Mouse (Mus musculus): Measurements from ENCODE around the gene Ccnb1ip1. TPM values are rescaled to one million over a fixed set of nuclear protein-coding genes. Genes with fewer than 3 reads are reported as not detected.
A peak's percentile ranks its signal among the peaks of the same experiment; 100 is the strongest.

Gene Ccnb1ip1
- not detected in 2 replicates for polyA plus RNA-seq (2015; fragmentation: Nextera tagmentation; extraction: Ambion mirVana)

GRCm38 (mm10) chr14:50807487-50808072, at the start of gene Ccnb1ip1, which contains the start of gene Parp2:
TSS of gene Ccnb1ip1 (minus strand) at chr14:50807732.
TSS of gene Parp2 (plus strand) at chr14:50807841.
- Histone ChIP-seq H3K36me3 (replicated peaks; ENCODE audit: insufficient read depth, low read length) (peaks cover 20% of the 10 kb centered on the region), H3K27me3 (ENCODE audit: insufficient read depth, low read length) (no peaks in the 10 kb centered on the region), H3K4me1 (ENCODE audit: insufficient read depth) (peaks cover 7% of the 10 kb centered on the region; the same call in 1 of the 2 replicates), H3K9me3 (ENCODE audit: low read length) (no peaks in the 10 kb centered on the region), H3K27ac (ENCODE audit: low read depth) (peak within 1 kb of the TSS; percentile 96), H3K4me3 (ENCODE audit: low read depth, low read length) (peak within 1 kb of the TSS; percentile 76), H3K9ac (replicated peaks) (peak within 1 kb of the TSS; percentile 83), H3K4me2 (ENCODE audit: low read depth, low read length) (peak within 1 kb of the TSS; percentile 71)
- ATAC-seq, result peak; percentile 97
- WGBS (ENCODE audit: insufficient replicate concordance), result under 1% methylated on average over 42 of the region's 42 CpGs
- peak; percentile 97 for DNase-seq
- TF ChIP-seq CTCF (IDR thresholded peaks at IDR 0.05; ENCODE audit: low read depth), result no peak
- peak; percentile 84 for TF ChIP-seq EP300 (IDR thresholded peaks at IDR 0.05; ENCODE audit: low read depth)

DNA sequence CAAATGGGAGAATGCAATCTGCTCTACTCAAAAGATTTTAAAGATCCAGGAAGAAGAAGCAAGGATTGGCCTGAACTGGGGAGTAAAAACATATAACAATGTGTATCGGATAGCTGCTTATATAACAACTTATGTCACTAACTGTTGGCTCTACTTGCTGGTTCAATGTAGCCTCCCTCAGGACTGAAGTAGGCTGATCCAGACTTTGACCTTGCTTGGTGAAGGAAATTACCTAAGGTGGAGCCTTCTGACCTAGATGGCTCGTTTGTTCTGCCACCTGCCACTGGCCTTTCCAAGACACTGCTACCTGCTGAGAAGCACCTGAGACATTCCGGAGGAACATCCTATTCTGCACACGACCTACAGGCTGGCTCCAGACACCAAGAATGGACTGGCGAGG, 48.3 kb upstream of the Ccnb1ip1 start:
- Histone ChIP-seq H3K27me3 (ENCODE audit: insufficient read depth, low read length) (no peaks in the 10 kb centered on the region), H3K9me3 (ENCODE audit: low read length) (no peaks in the 10 kb centered on the region), H3K4me3 (ENCODE audit: low read depth, low read length) (no peak overlapping the region), H3K9ac (replicated peaks) (no peak overlapping the region), H3K4me1 (ENCODE audit: insufficient read depth) (no peaks in the 10 kb centered on the region), H3K27ac (ENCODE audit: low read depth) (no peak overlapping the region), H3K36me3 (replicated peaks; ENCODE audit: insufficient read depth, low read length) (peaks cover 33% of the 10 kb centered on the region), H3K4me2 (ENCODE audit: low read depth, low read length) (no peak overlapping the region)
- TF ChIP-seq EP300 (IDR thresholded peaks at IDR 0.05; ENCODE audit: low read depth) (no peak), CTCF (IDR thresholded peaks at IDR 0.05; ENCODE audit: low read depth) (no peak)
- WGBS (ENCODE audit: insufficient replicate concordance), result 82% methylated on average over 5 of the region's 5 CpGs
- ATAC-seq (no peak), DNase-seq (no peak)

GRCm38 (mm10) chr14:50837236-50837635, 29.7 kb upstream of the Ccnb1ip1 start:
- DNase-seq, result no peak
- Histone ChIP-seq H3K9ac (replicated peaks) (no peak overlapping the region), H3K36me3 (replicated peaks; ENCODE audit: insufficient read depth, low read length) (peaks cover 11% of the 10 kb centered on the region; the same call in 1 of the 2 replicates), H3K4me1 (ENCODE audit: insufficient read depth) (no peaks in the 10 kb centered on the region), H3K4me3 (ENCODE audit: low read depth, low read length) (no peak overlapping the region), H3K9me3 (ENCODE audit: low read length) (no peaks in the 10 kb centered on the region), H3K27ac (ENCODE audit: low read depth) (no peak overlapping the region), H3K27me3 (ENCODE audit: insufficient read depth, low read length) (no peaks in the 10 kb centered on the region), H3K4me2 (ENCODE audit: low read depth, low read length) (no peak overlapping the region)
- WGBS (ENCODE audit: insufficient replicate concordance), result 67% methylated on average over 6 of the region's 6 CpGs
- TF ChIP-seq EP300 (IDR thresholded peaks at IDR 0.05; ENCODE audit: low read depth) (no peak), CTCF (IDR thresholded peaks at IDR 0.05; ENCODE audit: low read depth) (peak; percentile 50)
- ATAC-seq, result no peak

- ATAC-seq (peak; percentile 42), DNase-seq (no peak)
- Histone ChIP-seq H3K4me1 (ENCODE audit: insufficient read depth) (no peaks in the 10 kb centered on the region), H3K4me3 (ENCODE audit: low read depth, low read length) (no peak overlapping the region), H3K36me3 (replicated peaks; ENCODE audit: insufficient read depth, low read length) (no peaks in the 10 kb centered on the region; the same call in 1 of the 2 replicates), H3K9me3 (ENCODE audit: low read length) (no peaks in the 10 kb centered on the region), H3K27ac (ENCODE audit: low read depth) (peak overlapping the region; percentile 64), H3K9ac (replicated peaks) (no peak overlapping the region), H3K27me3 (ENCODE audit: insufficient read depth, low read length) (no peaks in the 10 kb centered on the region), H3K4me2 (ENCODE audit: low read depth, low read length) (peak overlapping the region; percentile 1; the same call in 1 of the 2 replicates)
- no peak for TF ChIP-seq EP300 (IDR thresholded peaks at IDR 0.05; ENCODE audit: low read depth)
- no peak for TF ChIP-seq CTCF (IDR thresholded peaks at IDR 0.05; ENCODE audit: low read depth)
- WGBS (ENCODE audit: insufficient replicate concordance), result 44% methylated on average over 2 of the region's 2 CpGs
Observed at GRCm38 (mm10) chr14:50834435-50834834, 26.9 kb upstream of the Ccnb1ip1 start.

DNA sequence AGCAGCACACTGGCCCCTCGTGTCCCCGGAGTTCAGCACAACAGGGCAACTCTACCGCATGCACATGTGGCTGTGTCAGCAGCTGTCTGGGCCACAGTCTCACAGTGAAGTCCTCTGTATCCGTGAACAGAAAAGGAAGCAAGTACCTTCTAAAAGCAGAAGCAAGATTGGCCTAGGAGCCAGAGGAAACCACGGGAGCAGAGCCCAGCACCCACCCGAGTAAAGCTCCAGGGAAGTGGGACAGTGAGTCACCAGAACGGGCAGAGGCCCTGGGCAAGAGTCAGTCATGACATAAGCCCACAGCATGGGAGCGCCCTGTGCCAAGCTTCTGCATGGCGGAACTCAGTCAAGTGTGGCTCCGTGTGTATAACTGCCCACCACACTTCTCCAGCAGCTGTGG, 26.4 kb upstream of the Ccnb1ip1 start:
- Histone ChIP-seq H3K4me1 (ENCODE audit: insufficient read depth) (no peaks in the 10 kb centered on the region), H3K36me3 (replicated peaks; ENCODE audit: insufficient read depth, low read length) (peaks cover 2% of the 10 kb centered on the region), H3K4me2 (ENCODE audit: low read depth, low read length) (peak overlapping the region; percentile 1; the same call in 1 of the 2 replicates), H3K9ac (replicated peaks) (no peak overlapping the region), H3K4me3 (ENCODE audit: low read depth, low read length) (no peak overlapping the region), H3K27me3 (ENCODE audit: insufficient read depth, low read length) (no peaks in the 10 kb centered on the region), H3K27ac (ENCODE audit: low read depth) (peak overlapping the region; percentile 64), H3K9me3 (ENCODE audit: low read length) (no peaks in the 10 kb centered on the region)
- whole genome bisulfite sequencing (ENCODE audit: insufficient replicate concordance), result 46% methylated on average over 10 of the region's 10 CpGs
- DNase-seq (peak; percentile 50), ATAC-seq (peak; percentile 80)
- TF ChIP-seq EP300 (IDR thresholded peaks at IDR 0.05; ENCODE audit: low read depth), result no peak
- TF ChIP-seq CTCF (IDR thresholded peaks at IDR 0.05; ENCODE audit: low read depth), result 0 out of 2 replicates have a peak, but pooled peaks have one; percentile 12

DNA sequence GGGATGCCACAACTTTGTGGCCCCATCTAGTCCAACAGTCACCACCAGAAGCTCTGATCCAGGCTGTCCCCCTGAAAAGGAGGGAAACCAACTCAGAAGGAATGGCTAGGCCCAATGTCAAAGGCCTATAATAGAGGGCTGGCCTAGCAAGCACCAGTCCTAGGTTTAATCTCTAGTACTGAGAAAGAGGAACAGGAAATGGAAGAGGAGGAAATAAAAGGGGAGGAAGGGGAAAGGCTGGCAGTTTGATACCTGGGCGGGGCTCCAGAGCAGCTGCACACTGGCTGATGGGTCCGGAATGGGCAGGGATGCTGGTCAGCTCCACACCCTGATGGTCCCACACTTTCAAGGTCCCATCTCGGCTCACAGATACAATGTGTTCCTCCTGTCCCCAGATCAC, 22.3 kb upstream of the Ccnb1ip1 start:
- H3K4me3 ChIP-seq (ENCODE audit: low read depth, low read length), result no peak overlapping the region
- no peak for DNase-seq
- no peak overlapping the region for H3K9ac ChIP-seq (replicated peaks)
- no peak overlapping the region for H3K4me2 ChIP-seq (ENCODE audit: low read depth, low read length)
- no peaks in the 10 kb centered on the region for H3K4me1 ChIP-seq (ENCODE audit: insufficient read depth)
- H3K36me3 ChIP-seq (replicated peaks; ENCODE audit: insufficient read depth, low read length), result peaks cover 10% of the 10 kb centered on the region
- no peak overlapping the region for H3K27ac ChIP-seq (ENCODE audit: low read depth)
- no peaks in the 10 kb centered on the region for H3K27me3 ChIP-seq (ENCODE audit: insufficient read depth, low read length)
- TF ChIP-seq EP300 (IDR thresholded peaks at IDR 0.05; ENCODE audit: low read depth), result no peak
- TF ChIP-seq CTCF (IDR thresholded peaks at IDR 0.05; ENCODE audit: low read depth), result no peak
- 55% methylated on average over 3 of the region's 3 CpGs for WGBS (ENCODE audit: insufficient replicate concordance)
- no peaks in the 10 kb centered on the region for H3K9me3 ChIP-seq (ENCODE audit: low read length)
- ATAC-seq, result no peak

All from liver, postnatal 0 days (tissue).